Mouse (Mus musculus) mouse embryonic stem cell (cell line): ENCODE measurements around the gene 4930415O20Rik.

Experiments
- in situ Hi-C, 2 experiments: fragments of 300-500 bp; cut with MboI; formaldehyde crosslinking; loops; 1 replicate in 1 of 2; 3 replicates in 1 of 2; pipeline ENCODE4 v1.14.3; 2019 to 2020; ENCODE audit warnings: low sequenced_read_pairs in 2 of 2, low pct_unique_long_range_greater_than_20kb in 1 of 2, mixed read lengths in 1 of 2; ENCODE audit not compliant: unreplicated experiment in 1 of 2

The 4930415O20Rik gene

DNA sequence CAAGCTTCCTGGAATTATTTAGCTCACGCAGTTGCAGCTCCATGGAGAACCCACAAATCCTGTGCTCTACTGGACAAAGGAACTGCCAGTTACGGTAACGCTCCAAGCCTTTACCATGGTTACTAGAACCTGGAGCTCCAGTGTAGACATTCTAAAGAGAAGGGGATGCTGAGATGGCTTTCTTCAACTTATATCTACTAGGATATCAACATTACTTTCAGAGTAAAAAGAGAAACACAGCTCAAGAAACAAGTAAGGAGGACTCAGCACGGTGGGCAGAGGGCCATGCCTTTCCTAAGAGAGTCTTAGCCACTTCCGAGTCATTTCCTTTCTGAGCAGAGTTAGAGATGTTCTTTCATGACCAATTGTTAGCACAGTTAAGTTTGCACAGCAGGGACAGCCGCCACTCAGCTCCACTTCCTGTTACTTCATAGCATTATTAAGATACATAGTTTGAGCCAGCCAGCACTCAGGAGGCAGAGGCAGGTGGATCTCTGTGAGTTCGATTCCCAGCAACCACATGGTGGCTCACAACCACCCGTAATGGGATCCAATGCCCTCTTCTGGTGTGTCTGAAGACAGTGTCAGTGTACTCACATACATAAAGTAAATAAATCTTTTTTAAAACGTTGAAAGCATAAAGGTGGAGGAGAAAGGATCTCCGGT, at the start of gene 4930415O20Rik, which contains the start of gene Ccnt1:
4930415O20Rik (plus strand) TSS at position 132 of the 666 bp plus-strand sequence.
Ccnt1 (minus strand) TSS at position 51 of the 666 bp plus-strand sequence.
- in situ Hi-C loops, result loop anchor here (5.0 kb wide), 1 partner anchor 46 kb away; no protein-coding TSS in a partner anchor

DNA sequence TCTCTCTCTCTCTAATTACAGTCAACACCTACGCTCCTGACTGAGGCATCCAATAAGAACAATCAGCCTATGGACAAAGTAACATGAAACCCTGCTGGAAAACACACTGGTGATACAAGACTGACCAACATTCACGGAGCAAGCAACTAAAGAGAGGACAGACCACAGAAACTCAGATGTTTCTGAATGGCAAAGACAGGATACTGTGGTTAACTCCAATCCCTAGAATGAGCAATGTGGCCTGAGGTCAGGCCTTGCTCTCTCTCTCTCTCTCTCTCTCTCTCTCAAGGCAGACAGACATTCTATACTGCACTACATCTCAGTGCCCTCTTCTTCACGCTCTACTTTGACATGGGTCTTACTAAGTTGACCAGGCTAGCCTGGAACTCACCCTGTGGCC, 49.6 kb upstream of the 4930415O20Rik start:
- in situ Hi-C loops, result no loop called here

GRCm38 (mm10) chr15:98526057-98526456, 44.7 kb upstream of the 4930415O20Rik start:
- in situ Hi-C loops, result no loop called here

- in situ Hi-C loops, result no loop called here
These were observed 43.6 kb upstream of the 4930415O20Rik start for GRCm38 (mm10) chr15:98527056-98527771.

- in situ Hi-C loops, result no loop called here
These were observed 42.7 kb upstream of the 4930415O20Rik start for GRCm38 (mm10) chr15:98528066-98528563.

DNA sequence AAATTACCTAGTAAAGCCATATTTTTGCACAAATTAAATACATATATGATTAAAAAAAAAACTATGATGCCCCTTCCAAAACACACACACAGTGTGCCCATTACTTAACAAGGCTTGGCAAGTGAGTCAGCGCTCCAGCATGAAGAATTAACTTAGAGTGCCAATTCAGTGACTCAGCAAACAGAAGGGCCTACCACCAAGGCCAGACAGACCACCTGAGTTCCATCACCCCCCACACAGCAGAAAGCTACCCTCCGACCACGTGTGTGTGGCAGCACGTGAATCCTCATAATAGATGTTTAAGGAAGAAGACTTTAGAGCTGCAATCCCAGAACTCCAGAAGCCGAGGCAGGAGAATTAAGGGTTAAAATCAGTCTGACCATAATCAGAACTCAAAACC, 38.5 kb upstream of the 4930415O20Rik start:
- in situ Hi-C loops, result no loop called here

- in situ Hi-C loops, result no loop called here
These were observed 37.7 kb upstream of the 4930415O20Rik start for GRCm38 (mm10) chr15:98533035-98533531.

DNA sequence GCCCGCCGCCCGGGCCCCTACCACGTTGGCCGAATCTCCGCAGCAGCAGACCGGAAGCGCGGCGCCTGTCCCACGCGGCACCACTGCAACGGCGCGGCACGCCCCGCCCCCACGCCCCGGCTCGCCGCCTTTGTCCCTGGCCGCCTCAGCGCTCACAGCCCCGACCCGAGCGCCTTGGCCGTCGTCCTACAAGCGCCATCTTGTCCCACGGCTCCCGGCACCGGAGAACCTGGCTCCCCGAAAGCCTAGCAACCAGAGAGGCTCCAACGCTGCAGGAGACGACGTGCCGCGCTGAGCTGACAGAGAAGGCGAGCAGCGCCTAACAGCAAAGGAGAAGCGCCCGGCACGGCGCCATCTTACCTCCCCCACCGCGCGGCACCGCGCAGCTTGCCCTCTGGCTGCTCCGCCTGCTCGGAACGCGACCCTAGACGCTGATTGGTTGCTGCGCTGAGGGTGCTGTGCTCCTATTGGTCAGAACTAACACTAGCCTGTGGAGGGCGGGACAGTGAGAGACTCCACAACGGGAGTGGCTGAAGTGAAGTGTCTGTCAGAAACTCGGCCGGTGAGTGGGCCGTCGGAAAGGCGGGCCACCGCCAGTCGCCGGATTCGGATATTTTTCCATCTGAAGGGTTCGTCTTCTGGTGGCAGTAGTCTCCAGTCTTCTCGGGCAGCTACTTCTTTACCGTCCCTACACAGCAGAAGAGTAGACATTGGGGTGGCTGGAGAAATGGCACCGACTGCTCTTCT, 36.8 kb upstream of the 4930415O20Rik start, which contains the start of gene Kansl2:
Kansl2 (minus strand) TSS at position 384 of the 747 bp plus-strand sequence.
- in situ Hi-C loops, result no loop called here

DNA sequence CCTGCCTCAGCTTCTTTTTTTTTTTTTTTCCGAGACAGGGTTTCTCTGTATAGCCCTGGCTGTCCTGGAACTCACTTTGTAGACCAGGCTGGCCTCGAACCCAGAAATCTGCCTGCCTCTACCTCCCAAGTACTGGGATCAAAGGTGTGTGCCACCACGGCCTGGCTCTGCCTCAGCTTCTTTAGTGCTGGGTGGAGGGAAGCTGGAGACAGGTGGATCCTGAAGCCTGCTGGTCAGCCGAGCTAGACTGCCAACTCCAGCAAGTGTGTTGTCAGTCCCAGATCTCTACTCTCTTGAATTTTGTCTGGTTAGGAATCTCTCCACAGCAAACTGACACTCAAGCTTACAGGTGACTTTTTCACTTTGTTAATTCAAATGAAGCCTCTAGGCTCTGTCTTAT, 34.9 kb upstream of the 4930415O20Rik start:
- in situ Hi-C loops, result no loop called here

DNA sequence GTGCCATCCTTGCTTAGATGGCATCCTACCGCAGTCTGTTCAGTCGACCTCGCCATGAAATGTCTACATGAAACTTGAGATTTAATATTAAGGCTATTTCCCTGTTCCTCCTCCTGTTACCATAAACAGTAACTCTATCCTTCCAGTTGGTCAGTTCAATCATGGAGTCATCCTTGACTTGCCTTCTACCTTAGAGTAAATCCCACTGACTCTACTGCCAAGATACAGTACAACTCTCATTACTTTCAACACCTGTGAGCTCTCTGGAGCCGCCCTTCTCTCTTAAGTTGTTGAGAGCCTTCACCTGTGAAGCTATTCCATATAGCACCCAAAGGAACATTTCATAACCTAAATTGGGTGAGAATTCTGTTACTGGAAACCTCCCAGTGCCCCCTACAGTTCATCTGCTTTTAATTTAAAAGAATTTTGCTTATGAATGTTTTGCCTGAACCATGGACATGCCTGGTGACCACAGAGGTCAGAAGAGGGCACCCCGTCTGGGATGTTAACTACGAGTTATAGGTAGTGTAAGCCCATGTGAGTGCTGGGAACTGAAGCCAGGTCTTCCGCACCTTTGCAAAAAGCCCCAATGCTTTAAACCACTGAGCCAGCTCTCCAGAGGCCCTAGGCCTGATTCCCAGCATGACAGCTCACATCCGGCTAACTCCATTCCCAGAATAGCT, 33.8 kb upstream of the 4930415O20Rik start:
- in situ Hi-C loops, result no loop called here

DNA sequence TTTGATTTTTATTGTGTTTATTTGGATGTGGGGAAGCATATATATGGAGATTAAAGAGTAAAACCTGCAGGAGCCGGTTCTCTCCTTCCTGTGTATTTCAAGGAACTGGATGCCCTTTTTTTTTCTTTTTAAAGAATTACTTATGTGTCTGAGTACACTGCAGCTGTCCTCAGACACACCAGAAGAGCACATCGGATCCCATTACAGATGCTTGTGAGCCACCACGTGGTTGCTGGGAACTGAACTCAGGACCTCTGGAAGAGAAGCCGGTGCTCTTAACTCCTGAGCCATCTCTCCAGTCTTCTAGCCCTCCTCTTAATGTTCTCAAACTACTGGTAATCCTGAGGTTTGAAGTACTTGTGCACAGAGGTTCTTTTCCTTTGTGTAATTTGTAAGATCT, 32.9 kb upstream of the 4930415O20Rik start:
- in situ Hi-C loops, result no loop called here

DNA sequence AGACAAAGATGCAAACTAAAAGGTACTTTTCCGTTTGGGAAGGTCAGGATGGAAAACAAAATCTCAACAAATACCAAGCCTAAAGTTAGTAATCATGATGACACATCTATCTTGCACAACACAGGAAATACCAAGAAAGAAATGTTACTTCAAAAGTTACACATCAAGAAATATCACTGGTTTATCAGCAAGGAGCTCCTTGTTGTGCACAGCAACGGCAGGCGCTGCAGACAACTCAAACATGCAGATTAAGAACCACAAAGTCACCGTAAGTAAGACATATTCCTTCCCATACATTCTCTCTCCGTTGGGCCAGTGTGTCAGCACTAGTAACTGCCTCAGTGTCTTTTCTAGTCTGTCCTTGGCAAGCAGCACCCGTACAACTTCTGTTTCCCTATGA, 29.7 kb upstream of the 4930415O20Rik start:
- in situ Hi-C loops, result no loop called here

GRCm38 (mm10) chr15:98543341-98543740, 27.5 kb upstream of the 4930415O20Rik start:
- in situ Hi-C loops, result no loop called here

DNA sequence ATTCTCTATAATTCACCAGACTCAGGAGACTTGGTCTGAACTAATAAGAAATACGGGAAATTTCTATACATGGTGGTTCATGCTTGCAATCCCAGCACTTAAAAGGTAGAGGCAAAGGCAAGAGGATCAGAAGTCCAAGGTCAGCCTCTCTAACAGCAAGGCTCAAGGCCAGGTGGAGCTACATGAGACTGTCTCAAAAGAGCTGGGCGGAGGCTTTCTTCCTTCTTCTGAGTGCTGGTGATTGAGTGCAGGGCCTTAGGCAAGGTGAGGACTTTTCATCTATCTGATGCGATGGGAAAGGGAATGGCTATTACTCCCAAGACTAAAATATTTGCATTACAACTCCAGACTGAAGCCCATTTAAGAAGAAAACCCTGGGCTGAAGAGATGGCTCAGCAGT, 25.7 kb upstream of the 4930415O20Rik start:
- in situ Hi-C loops, result no loop called here

DNA sequence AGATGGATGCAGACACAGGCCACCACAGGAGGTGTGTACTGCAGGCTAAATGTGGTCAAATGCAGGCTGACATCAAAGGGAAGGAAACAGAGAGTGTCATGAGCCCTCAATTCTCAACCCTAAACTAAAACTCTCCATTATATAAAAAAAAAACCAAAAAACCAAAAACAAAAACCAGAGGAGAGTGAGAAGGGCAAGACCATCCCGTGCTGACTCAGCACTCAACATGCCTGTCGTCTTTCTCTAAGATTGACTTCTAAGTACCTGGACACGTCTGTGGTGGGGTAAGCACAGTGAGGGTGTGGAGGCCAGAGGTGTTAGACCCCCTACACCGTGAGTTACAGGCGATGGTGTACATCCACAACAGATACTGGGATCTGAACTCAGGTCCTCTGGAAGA, 24.0 kb upstream of the 4930415O20Rik start:
- in situ Hi-C loops, result no loop called here

- in situ Hi-C loops, result no loop called here
These were observed 18.0 kb upstream of the 4930415O20Rik start for GRCm38 (mm10) chr15:98552758-98553157.

- in situ Hi-C loops, result no loop called here
These were observed 14.9 kb upstream of the 4930415O20Rik start for GRCm38 (mm10) chr15:98555881-98556280.

- in situ Hi-C loops, result no loop called here
These were observed 13.6 kb upstream of the 4930415O20Rik start for GRCm38 (mm10) chr15:98557186-98557585.
